Mouse (Mus musculus) midbrain, embryonic 13.5 days (tissue): ENCODE results near the gene Sugt1. TPM values are rescaled to one million over a fixed set of nuclear protein-coding genes. Genes with fewer than 3 reads are reported as not detected.
A peak's percentile ranks its signal among the peaks of the same experiment; 100 is the strongest.

ENCODE experiments used
- ATAC-seq: fragments of 200-750 bp; cut with Nextera tagmentation; 2 replicates; pipeline ENCODE4 v1.8.0; 2017; ENCODE audit warnings: mild to moderate bottlenecking, moderate TSS enrichment, moderate library complexity
- H3K27ac ChIP-seq: fragments of 300-500 bp; sonication (generic); 2 replicates; pipeline ENCODE4 v1.5.1; 2015; ENCODE audit warnings: inconsistent platforms, mild to moderate bottlenecking, moderate library complexity
- H3K27me3 ChIP-seq: fragments of 300-500 bp; sonication (generic); 2 replicates; pipeline ENCODE4 v1.6.1; 2015; ENCODE audit warnings: mild to moderate bottlenecking, inconsistent platforms
- H3K36me3 ChIP-seq: fragments of 300-500 bp; sonication (generic); 2 replicates; pipeline ENCODE4 v1.6.1; 2015; ENCODE audit warnings: mild to moderate bottlenecking, inconsistent platforms
- H3K4me1 ChIP-seq: fragments of 300-500 bp; sonication (generic); replicated peaks from 2 replicates; pipeline ENCODE4 v1.6.1; 2015; ENCODE audit warnings: inconsistent platforms
- H3K4me2 ChIP-seq: fragments of 300-500 bp; sonication (generic); replicated peaks from 2 replicates; pipeline ENCODE4 v1.6.1; 2015; ENCODE audit warnings: moderate library complexity, mild to moderate bottlenecking, inconsistent platforms
- H3K4me3 ChIP-seq: fragments of 300-500 bp; sonication (generic); replicated peaks from 2 replicates; pipeline ENCODE4 v1.5.1; 2015; ENCODE audit warnings: mild to moderate bottlenecking, inconsistent platforms
- H3K9ac ChIP-seq: fragments of 300-500 bp; sonication (generic); replicated peaks from 2 replicates; pipeline ENCODE4 v1.6.1; 2015; ENCODE audit warnings: mild to moderate bottlenecking, inconsistent platforms
- H3K9me3 ChIP-seq: fragments of 300-500 bp; sonication (generic); 2 replicates; pipeline ENCODE4 v1.6.1; 2016; ENCODE audit warnings: mild to moderate bottlenecking, inconsistent platforms
- WGBS: fragments of 180-500 bp; shearing (Covaris S2); methylation state at CpG from one replicate; pipeline ENCODE4 v1.1.7; 2015; 5-methylcytosine and 5-hydroxymethylcytosine counted together
- polyA plus RNA-seq: library from polyadenylated mRNA; unstranded; fragments of >200 nt; fragmentation: Nextera tagmentation; extraction: Ambion mirVana; gene quantifications from 2 replicates; pipeline ENCODE4 v1.2.1, GENCODE M21; 2015

Sugt1 gene
- polyA plus RNA-seq, 1 experiment from 2014 or later, result 130 TPM

- Histone ChIP-seq H3K4me3 (no peak overlapping the region), H3K9me3 (no peaks in the 10 kb centered on the region), H3K4me2 (no peak overlapping the region), H3K4me1 (0 out of 2 replicates have a peak, but pooled peaks cover 3% of the 10 kb centered on the region), H3K9ac (no peak overlapping the region), H3K36me3 (peaks cover 53% of the 10 kb centered on the region), H3K27me3 (no peaks in the 10 kb centered on the region), H3K27ac (no peak overlapping the region)
- WGBS, result 85% methylated on average over 8 of the region's 8 CpGs
- peak; percentile 63 for ATAC-seq
These were observed 29.8 kb downstream of the Sugt1 start for GRCm38 (mm10) chr14:79617121-79617828.

- Histone ChIP-seq H3K27me3 (no peaks in the 10 kb centered on the region), H3K9ac (no peak overlapping the region), H3K36me3 (peaks cover 48% of the 10 kb centered on the region), H3K4me2 (no peak overlapping the region), H3K27ac (no peak overlapping the region), H3K4me1 (0 out of 2 replicates have a peak, but pooled peaks cover 3% of the 10 kb centered on the region), H3K9me3 (no peaks in the 10 kb centered on the region), H3K4me3 (no peak overlapping the region)
- no peak for ATAC-seq
- WGBS, result 89% methylated on average over 7 of the region's 7 CpGs
These were observed 32.3 kb downstream of the Sugt1 start for GRCm38 (mm10) chr14:79619802-79620201.

GRCm38 (mm10) chr14:79621143-79621542 lies 33.7 kb downstream of the Sugt1 start:
- Histone ChIP-seq H3K27ac (no peak overlapping the region), H3K9ac (no peak overlapping the region), H3K27me3 (no peaks in the 10 kb centered on the region), H3K4me1 (0 out of 2 replicates have a peak, but pooled peaks cover 3% of the 10 kb centered on the region), H3K4me3 (no peak overlapping the region), H3K4me2 (no peak overlapping the region), H3K36me3 (peaks cover 55% of the 10 kb centered on the region), H3K9me3 (no peaks in the 10 kb centered on the region)
- 73% methylated on average over 3 of the region's 3 CpGs for WGBS
- peak; percentile 43 for ATAC-seq

- ATAC-seq, result no peak
- no peaks in the 10 kb centered on the region for H3K27me3 ChIP-seq
- WGBS, result 93% methylated on average over 6 of the region's 6 CpGs
These were observed 44.8 kb downstream of the Sugt1 start for GRCm38 (mm10) chr14:79632330-79632729.

GRCm38 (mm10) chr14:79633196-79633595 lies 45.7 kb downstream of the Sugt1 start:
- H3K4me1 ChIP-seq, result no peaks in the 10 kb centered on the region
- no peaks in the 10 kb centered on the region for H3K9me3 ChIP-seq
- no peaks in the 10 kb centered on the region for H3K27me3 ChIP-seq
- no peak overlapping the region for H3K4me2 ChIP-seq
- H3K36me3 ChIP-seq, result peaks cover 29% of the 10 kb centered on the region
- no peak for ATAC-seq
- 92% methylated on average over 2 of the region's 2 CpGs for WGBS
- no peak overlapping the region for H3K9ac ChIP-seq
- H3K4me3 ChIP-seq, result no peak overlapping the region
- no peak overlapping the region for H3K27ac ChIP-seq

More at GRCm38 (mm10) chr14:79632330-79632729, 44.8 kb downstream of the Sugt1 start:
- Histone ChIP-seq H3K9me3 (no peaks in the 10 kb centered on the region), H3K9ac (no peak overlapping the region), H3K36me3 (peaks cover 36% of the 10 kb centered on the region), H3K4me3 (no peak overlapping the region), H3K27ac (no peak overlapping the region), H3K4me2 (no peak overlapping the region), H3K4me1 (no peaks in the 10 kb centered on the region)

GRCm38 (mm10) chr14:79636814-79637213 lies 49.3 kb downstream of the Sugt1 start:
- Histone ChIP-seq H3K36me3 (peaks cover 9% of the 10 kb centered on the region), H3K27ac (no peak overlapping the region), H3K4me1 (no peaks in the 10 kb centered on the region), H3K4me2 (no peak overlapping the region), H3K9ac (no peak overlapping the region), H3K9me3 (no peaks in the 10 kb centered on the region), H3K4me3 (no peak overlapping the region), H3K27me3 (no peaks in the 10 kb centered on the region)
- 80% methylated on average over 4 of the region's 4 CpGs for WGBS
- no peak for ATAC-seq

GRCm38 (mm10) chr14:79642063-79642462 lies 54.6 kb downstream of the Sugt1 start:
- Histone ChIP-seq H3K4me2 (no peak overlapping the region), H3K4me3 (no peak overlapping the region), H3K27ac (no peak overlapping the region), H3K27me3 (no peaks in the 10 kb centered on the region), H3K9ac (no peak overlapping the region), H3K9me3 (no peaks in the 10 kb centered on the region), H3K36me3 (no peaks in the 10 kb centered on the region), H3K4me1 (peaks cover 7% of the 10 kb centered on the region)
- no peak for ATAC-seq
- WGBS, result 85% methylated on average over 9 of the region's 9 CpGs

GRCm38 (mm10) chr14:79645378-79645777 lies 57.9 kb downstream of the Sugt1 start:
- peaks cover 7% of the 10 kb centered on the region for H3K4me1 ChIP-seq
- ATAC-seq, result peak; percentile 58; the same call in 1 of the 2 replicates
- H3K4me2 ChIP-seq, result no peak overlapping the region
- no peaks in the 10 kb centered on the region for H3K36me3 ChIP-seq
- H3K27me3 ChIP-seq, result no peaks in the 10 kb centered on the region
- 37% methylated on average over 11 of the region's 11 CpGs for WGBS
- H3K9ac ChIP-seq, result no peak overlapping the region
- no peak overlapping the region for H3K27ac ChIP-seq
- no peak overlapping the region for H3K4me3 ChIP-seq
- H3K9me3 ChIP-seq, result no peaks in the 10 kb centered on the region

GRCm38 (mm10) chr14:79649680-79650079 lies 62.2 kb downstream of the Sugt1 start:
- no peak for ATAC-seq
- H3K4me1 ChIP-seq, result peaks cover 7% of the 10 kb centered on the region
- H3K4me2 ChIP-seq, result no peak overlapping the region
- no peak overlapping the region for H3K9ac ChIP-seq
- H3K36me3 ChIP-seq, result no peaks in the 10 kb centered on the region
- no peaks in the 10 kb centered on the region for H3K27me3 ChIP-seq
- H3K27ac ChIP-seq, result no peak overlapping the region
- H3K4me3 ChIP-seq, result no peak overlapping the region
- no peaks in the 10 kb centered on the region for H3K9me3 ChIP-seq
- 88% methylated on average over 3 of the region's 3 CpGs for WGBS

GRCm38 (mm10) chr14:79652654-79653053 lies 65.2 kb downstream of the Sugt1 start:
- Histone ChIP-seq H3K9me3 (no peaks in the 10 kb centered on the region), H3K9ac (no peak overlapping the region), H3K36me3 (no peaks in the 10 kb centered on the region), H3K27me3 (no peaks in the 10 kb centered on the region), H3K27ac (no peak overlapping the region), H3K4me3 (no peak overlapping the region), H3K4me1 (no peaks in the 10 kb centered on the region), H3K4me2 (no peak overlapping the region)
- ATAC-seq, result no peak
- 82% methylated on average over 4 of the region's 4 CpGs for WGBS

GRCm38 (mm10) chr14:79658286-79658685 lies 70.8 kb downstream of the Sugt1 start:
- Histone ChIP-seq H3K36me3 (no peaks in the 10 kb centered on the region), H3K27me3 (peaks cover 11% of the 10 kb centered on the region), H3K4me3 (no peak overlapping the region), H3K9me3 (no peaks in the 10 kb centered on the region), H3K4me2 (no peak overlapping the region), H3K9ac (no peak overlapping the region), H3K27ac (no peak overlapping the region), H3K4me1 (peaks cover 17% of the 10 kb centered on the region)
- WGBS, result 77% methylated on average over 5 of the region's 5 CpGs
- no peak for ATAC-seq

- 81% methylated on average over 6 of the region's 6 CpGs for WGBS
These were observed 71.4 kb downstream of the Sugt1 start for GRCm38 (mm10) chr14:79658748-79659508.

More at GRCm38 (mm10) chr14:79658748-79659508, 71.4 kb downstream of the Sugt1 start:
- Histone ChIP-seq H3K4me1 (peaks cover 17% of the 10 kb centered on the region), H3K27me3 (peaks cover 11% of the 10 kb centered on the region), H3K9ac (no peak overlapping the region), H3K4me2 (no peak overlapping the region), H3K36me3 (no peaks in the 10 kb centered on the region), H3K4me3 (no peak overlapping the region), H3K27ac (no peak overlapping the region), H3K9me3 (no peaks in the 10 kb centered on the region)
- ATAC-seq, result no peak
